Mouse (Mus musculus) embryonic fibroblast, embryonic 13.5 days (primary cell): Measurements from ENCODE around the gene Nol12.

Source experiments
- CTCF ChIP-seq: IDR thresholded peaks from 2 replicates; pipeline ENCODE4 v1.5.1; 2011; ENCODE audit warnings: mild to moderate bottlenecking, control low read depth, low read length, moderate library complexity, borderline replicate concordance; ENCODE audit not compliant: insufficient read depth
- POLR2A ChIP-seq: IDR thresholded peaks from 2 replicates; pipeline ENCODE4 v1.6.1; 2011; ENCODE audit warnings: low read depth, mild to moderate bottlenecking, control low read depth, low read length, moderate library complexity

GRCm38 (mm10) chr15:78983436-78984285 lies 48.9 kb downstream of the Nol12 start:
- TF ChIP-seq CTCF (no peak), POLR2A (peak; percentile 56)
